In the genomic region with DNA sequence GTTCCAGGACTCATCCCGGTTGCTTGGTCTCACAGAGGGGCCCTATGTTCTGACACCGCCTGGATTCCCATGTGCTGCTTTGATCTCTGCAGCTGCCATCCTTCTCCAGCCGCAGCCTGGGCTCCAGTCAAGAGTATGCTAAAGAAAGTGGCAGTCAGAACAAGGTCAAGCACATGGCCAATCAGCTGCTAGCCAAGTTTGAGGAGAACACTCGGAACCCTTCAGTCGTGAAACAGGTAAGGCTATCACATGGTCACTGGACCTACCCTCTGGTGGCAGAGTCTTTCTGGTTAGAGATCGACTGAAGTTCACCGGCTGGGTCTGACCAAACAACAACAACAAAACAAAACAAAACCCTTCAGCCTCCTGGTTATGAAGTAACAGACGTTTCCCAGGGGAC, we compare ENCODE assay signal across 16 mouse cellular contexts.
DNase-seq lines count a peak whose midpoint lies in the region; ATAC-seq and TF ChIP-seq lines count a peak whose summit lies in the region.
"Had no signal": no experiment of that assay in that cellular context is flagged by ENCODE, and none has a peak within 500 bp of the region (broad histone marks: within the 10 kb centered on the region; RNA-seq: fewer than 3 reads in every experiment).

No protein-coding gene starts in this region.

- no peaks in the 10 kb centered on the region for H3K27me3 ChIP-seq in heart, embryonic 16.5 days (ENCODE audit: control insufficient read depth, insufficient read depth, low read length)

- no peak overlapping the region for H3K4me2 ChIP-seq in heart, embryonic 16.5 days (ENCODE audit: low read depth, low read length)

- no peak for DNase-seq in heart, postnatal 10 days
- no peak for DNase-seq in layer of hippocampus, adult 2 months (ENCODE audit: low spot score in 2 of 2)
- no peak for DNase-seq in layer of hippocampus, adult 11-12 months (ENCODE audit: low spot score)
- DNase-seq in lung, adult 2 months, result peak; percentile 54
- no peak for DNase-seq in adrenal gland, adult 18-20 months (ENCODE audit: low spot score in 2 of 2)
- DNase-seq: cerebellum, adult 8-10 months; gastrocnemius, postnatal 14 days; thymus, postnatal 25 days had no signal

- no peaks in the 10 kb centered on the region for H3K79me2 ChIP-seq in macrophage (ENCODE audit: inconsistent target)

- no peak for TF ChIP-seq POLR2A in lung, adult 2 months (IDR thresholded peaks at IDR 0.05; ENCODE audit: borderline replicate concordance, extremely low read depth, low read depth, low read length)

- H3K4me3 ChIP-seq in heart, embryonic 16.5 days (ENCODE audit: low read length), result no peak overlapping the region
- no peak overlapping the region for H3K4me3 ChIP-seq in layer of hippocampus, adult 2 months
- no peak overlapping the region for H3K4me3 ChIP-seq in lung, adult 2 months (replicated peaks; ENCODE audit: extremely low read depth, low read depth, low read length)
- H3K4me3 ChIP-seq in macrophage (ENCODE audit: inconsistent target), result no peak overlapping the region
- H3K4me3 ChIP-seq: erythroblast, embryonic 14.5 days; hindbrain, embryonic 10.5 days; midbrain, embryonic 10.5 days had no signal

- H3K9me3 ChIP-seq in heart, embryonic 16.5 days (replicated peaks; ENCODE audit: control insufficient read depth, low read length), result no peaks in the 10 kb centered on the region
- H3K9me3 ChIP-seq: hindbrain, embryonic 10.5 days; midbrain, embryonic 10.5 days had no signal

- 60% methylated on average over 8 of the region's 8 CpGs for WGBS in heart, embryonic 16.5 days
- whole genome bisulfite sequencing in lung, adult 2 months, result 68% methylated on average over 8 of the region's 8 CpGs
- 94% methylated on average over 8 of the region's 8 CpGs for WGBS in macrophage (ENCODE audit: missing documents)

- H3K9ac ChIP-seq in heart, embryonic 16.5 days (ENCODE audit: low read length), result no peak overlapping the region
- H3K9ac ChIP-seq: liver, embryonic 14.5 days had no signal

- peaks cover 66% of the 10 kb centered on the region for H3K36me3 ChIP-seq in heart, embryonic 16.5 days (ENCODE audit: control insufficient read depth, insufficient read depth)
- H3K36me3 ChIP-seq in macrophage (ENCODE audit: inconsistent target), result no peaks in the 10 kb centered on the region
- H3K36me3 ChIP-seq: hindbrain, embryonic 10.5 days; midbrain, embryonic 10.5 days had no signal

- H3K27ac ChIP-seq in heart, embryonic 16.5 days (ENCODE audit: low read length), result peak overlapping the region; percentile 33
- peak overlapping the region; percentile 84 for H3K27ac ChIP-seq in layer of hippocampus, adult 2 months
- H3K27ac ChIP-seq in macrophage, result peak overlapping the region; percentile 66
- H3K27ac ChIP-seq: hindbrain, embryonic 10.5 days; kidney, postnatal 0 days; liver, embryonic 14.5 days; midbrain, embryonic 10.5 days had no signal

- intact Hi-C loops in heart, postnatal 10 days (cut with DNase I), result no loop called here

- no peak for TF ChIP-seq CTCF in layer of hippocampus, adult 2 months (conservative IDR thresholded peaks at IDR 0.05)
- TF ChIP-seq CTCF in lung, adult 2 months (IDR thresholded peaks at IDR 0.05; ENCODE audit: insufficient read depth, low read length), result no peak

- ATAC-seq in heart, embryonic 16.5 days (replicated peaks; ENCODE audit: extremely low read depth, insufficient read depth, low FRiP score), result no peak
- ATAC-seq: forebrain, embryonic 14.5 days had no signal

- peaks cover 22% of the 10 kb centered on the region for H3K4me1 ChIP-seq in heart, embryonic 16.5 days (ENCODE audit: control insufficient read depth, insufficient read depth, low read length)
- H3K4me1 ChIP-seq in lung, adult 2 months (ENCODE audit: control insufficient read depth, insufficient read depth, low read length), result peaks cover 4% of the 10 kb centered on the region; the same call in 1 of the 2 replicates

Comparison
In these comparisons a context has a peak if more than half of its experiments do, and no peak if none do; other contexts are left out.
1. H3K27ac ChIP-seq: peak in every context shown above with its lines; median percentile 84 in layer of hippocampus, adult 2 months; 66 in macrophage; 33 in heart, embryonic 16.5 days.